Mouse (Mus musculus) C2C12 (cell line): Measurements from ENCODE around the gene Nr2c2ap.

ENCODE experiments used
- CEBPB ChIP-seq: IDR thresholded peaks from one replicate; pipeline ENCODE4 v1.6.1; 2011; ENCODE audit warnings: low read depth, mild to moderate bottlenecking, control low read depth, moderate library complexity
- CTCF ChIP-seq: IDR thresholded peaks from one replicate; pipeline ENCODE4 v1.5.1; 2011; ENCODE audit not compliant: control insufficient read depth, insufficient read depth, insufficient read length
- FOSL1 ChIP-seq: IDR thresholded peaks from one replicate; pipeline ENCODE4 v1.8.0; 2011; ENCODE audit warnings: mild to moderate bottlenecking, low read length; ENCODE audit not compliant: poor library complexity, insufficient read depth, severe bottlenecking
- MAX ChIP-seq: IDR thresholded peaks from one replicate; pipeline ENCODE4 v1.6.1; 2011; ENCODE audit warnings: mild to moderate bottlenecking, control low read depth
- MYOD1 ChIP-seq: IDR thresholded peaks from one replicate; pipeline ENCODE4 v1.6.1; 2011; ENCODE audit warnings: low read depth; ENCODE audit not compliant: control insufficient read depth, insufficient read length
- MYOG ChIP-seq: IDR thresholded peaks from one replicate; pipeline ENCODE4 v1.6.1; 2011; ENCODE audit not compliant: control insufficient read depth, insufficient read length; ENCODE audit errors: extremely low read depth
- USF1 ChIP-seq: IDR thresholded peaks from one replicate; pipeline ENCODE4 v1.6.1; 2011; ENCODE audit warnings: low read depth, mild to moderate bottlenecking, control low read depth, moderate library complexity

DNA sequence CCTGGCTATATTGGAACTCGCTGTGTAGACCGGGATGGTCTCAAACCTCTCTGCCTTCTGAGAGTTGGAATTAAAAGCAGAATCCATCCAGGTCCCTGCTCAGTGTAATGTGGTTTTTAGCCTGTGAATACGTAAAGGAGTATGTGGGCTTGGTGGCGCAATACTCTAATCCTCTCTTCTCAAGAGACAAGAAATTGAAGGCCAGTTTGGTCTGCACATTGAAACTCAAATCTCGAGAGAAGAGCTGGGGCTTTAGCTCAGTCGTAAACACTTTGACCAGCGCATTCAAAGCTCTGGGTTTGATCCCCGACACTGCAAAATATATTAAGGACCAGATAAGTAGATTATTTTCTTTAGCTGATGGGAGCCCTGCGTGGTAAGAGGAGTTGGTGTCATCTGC lies 8.8 kb downstream of the Nr2c2ap start:
- TF ChIP-seq CEBPB (no peak), CTCF (no peak), MYOD1 (no peak), MYOG (no peak), MAX (no peak), USF1 (no peak), FOSL1 (no peak)
